Mouse (Mus musculus): Measurements from ENCODE around the gene Kif6. TPM values are rescaled to one million over a fixed set of nuclear protein-coding genes. Genes with fewer than 3 reads are reported as not detected.

The Kif6 gene
- total RNA-seq, 2 experiments from 2014 or later, result not detected

GRCm38 (mm10) chr17:49855785-49856184, 240.8 kb downstream of the Kif6 start:
- no peak for DNase-seq

- no peak for DNase-seq
These were observed 245.3 kb downstream of the Kif6 start for GRCm38 (mm10) chr17:49860057-49860816.

- DNase-seq, result no peak
These were observed 248.7 kb downstream of the Kif6 start for GRCm38 (mm10) chr17:49863597-49863996.

GRCm38 (mm10) chr17:49865604-49866003, 250.7 kb downstream of the Kif6 start:
- no peak for DNase-seq

- DNase-seq, result no peak
These were observed 251.8 kb downstream of the Kif6 start for GRCm38 (mm10) chr17:49866653-49867215.

GRCm38 (mm10) chr17:49867321-49868137, 252.6 kb downstream of the Kif6 start:
- DNase-seq, result no peak

- DNase-seq, result no peak
These were observed 254.3 kb downstream of the Kif6 start for GRCm38 (mm10) chr17:49869246-49869645.

- DNase-seq, result no peak
These were observed 257.4 kb downstream of the Kif6 start for GRCm38 (mm10) chr17:49872305-49872704.

GRCm38 (mm10) chr17:49874746-49875145, 259.8 kb downstream of the Kif6 start:
- DNase-seq, result no peak

GRCm38 (mm10) chr17:49875401-49875800, 260.5 kb downstream of the Kif6 start:
- no peak for DNase-seq

- DNase-seq, result no peak
These were observed 261.2 kb downstream of the Kif6 start for GRCm38 (mm10) chr17:49875939-49876651.

- no peak for DNase-seq
These were observed 266.2 kb downstream of the Kif6 start for GRCm38 (mm10) chr17:49880919-49881744.

- DNase-seq, result no peak
These were observed 266.9 kb downstream of the Kif6 start for GRCm38 (mm10) chr17:49881796-49882195.

- DNase-seq, result no peak
These were observed 268.3 kb downstream of the Kif6 start for GRCm38 (mm10) chr17:49883136-49883755.

GRCm38 (mm10) chr17:49885035-49885434, 270.1 kb downstream of the Kif6 start:
- no peak for DNase-seq

GRCm38 (mm10) chr17:49889629-49890028, 274.7 kb downstream of the Kif6 start:
- no peak for DNase-seq

- DNase-seq, result no peak
These were observed 275.9 kb downstream of the Kif6 start for GRCm38 (mm10) chr17:49890861-49891260.

- no peak for DNase-seq
These were observed 277.5 kb downstream of the Kif6 start for GRCm38 (mm10) chr17:49892390-49892789.

- DNase-seq, result no peak
These were observed 279.5 kb downstream of the Kif6 start for GRCm38 (mm10) chr17:49894471-49894870.

- DNase-seq, result peak; percentile 80
These were observed 284.0 kb downstream of the Kif6 start for GRCm38 (mm10) chr17:49898849-49899331.

GRCm38 (mm10) chr17:49902613-49903012, 287.7 kb downstream of the Kif6 start:
- no peak for DNase-seq
